Mouse (Mus musculus) v-Abl transformed pro-B cells (cell line): ENCODE data around the gene Foxr2.

Experiments
- in situ Hi-C, 2 experiments: fragments of 400-800 bp; cut with MboI; formaldehyde crosslinking; loops; one replicate each; pipeline ENCODE4 v1.15.1; 2025; ENCODE audit not compliant: unreplicated experiment in 2 of 2

The Foxr2 gene

GRCm38 (mm10) chrX:153118486-153118885 lies at the start of gene Foxr2:
Foxr2 (plus strand) TSS chrX:153118786.
- in situ Hi-C loops: no loop called here

- in situ Hi-C loops: no loop called here
Measured at GRCm38 (mm10) chrX:153119013-153119412, 427 bp downstream of the Foxr2 start.

GRCm38 (mm10) chrX:153139734-153140515 lies 21.3 kb downstream of the Foxr2 start, which contains the start of gene Rragb:
Rragb (plus strand) TSS chrX:153139981.
- in situ Hi-C loops: no loop called here

- in situ Hi-C loops: no loop called here
Measured at GRCm38 (mm10) chrX:153142656-153143055, 24.1 kb downstream of the Foxr2 start.

- in situ Hi-C loops: loop anchor here (5.0 to 25.0 kb wide), 7 partner anchors 147 to 561 kb away; partner anchors contain the start of genes Nbdy (in 1 of the 2), Ubqln2 (in 1 of the 2) and Usp51 (in 1 of the 2)
Measured at GRCm38 (mm10) chrX:153151766-153152165, 33.2 kb downstream of the Foxr2 start.

- in situ Hi-C loops: loop anchor here (10.0 to 25.0 kb wide), 6 partner anchors 151 to 557 kb away; partner anchors contain the start of genes Nbdy (in 1 of the 2), Ubqln2 (in 1 of the 2) and Usp51 (in 1 of the 2)
Measured at GRCm38 (mm10) chrX:153155322-153155721, 36.7 kb downstream of the Foxr2 start.

GRCm38 (mm10) chrX:153174786-153175185 lies 56.2 kb downstream of the Foxr2 start:
- in situ Hi-C loops: loop anchor here (10.0 to 25.0 kb wide), 6 partner anchors 190 to 538 kb away; partner anchors contain the start of genes Nbdy (in 1 of the 2) and Ubqln2 (in 1 of the 2)

GRCm38 (mm10) chrX:153182221-153182620 lies 63.6 kb downstream of the Foxr2 start:
- in situ Hi-C loops: no loop called here
